Mouse (Mus musculus) ES-E14 (cell line): ENCODE results near the gene Rec8.

Source experiments
- CHD2 ChIP-seq: IDR thresholded peaks from 2 replicates; pipeline ENCODE4 v1.6.1; 2014; ENCODE audit warnings: mild to moderate bottlenecking, low read depth, low read length, inconsistent platforms
- HCFC1 ChIP-seq: IDR thresholded peaks from 2 replicates; pipeline ENCODE4 v1.6.1; 2012; ENCODE audit warnings: low read length, inconsistent platforms, borderline replicate concordance; ENCODE audit not compliant: insufficient read depth
- MAFK ChIP-seq: IDR thresholded peaks from 2 replicates; pipeline ENCODE4 v1.6.1; 2014; ENCODE audit warnings: mild to moderate bottlenecking, low read depth, low read length, inconsistent platforms; ENCODE audit not compliant: insufficient read depth
- ZC3H11A ChIP-seq: IDR thresholded peaks from 2 replicates; pipeline ENCODE4 v1.6.1; 2012; ENCODE audit warnings: low read depth, mild to moderate bottlenecking, inconsistent platforms, low read length, borderline replicate concordance
- ZNF384 ChIP-seq: IDR thresholded peaks from 2 replicates; pipeline ENCODE4 v1.6.1; 2012; ENCODE audit warnings: low read depth, low read length, inconsistent platforms

GRCm38 (mm10) chr14:55580731-55581130 lies 37.1 kb upstream of the Rec8 start:
- TF ChIP-seq HCFC1 = no peak
- TF ChIP-seq ZC3H11A = no peak
- TF ChIP-seq ZNF384 = no peak
- no peak for TF ChIP-seq CHD2
- TF ChIP-seq MAFK = no peak
